Mouse (Mus musculus): ENCODE data around the gene Shld2.

DNA sequence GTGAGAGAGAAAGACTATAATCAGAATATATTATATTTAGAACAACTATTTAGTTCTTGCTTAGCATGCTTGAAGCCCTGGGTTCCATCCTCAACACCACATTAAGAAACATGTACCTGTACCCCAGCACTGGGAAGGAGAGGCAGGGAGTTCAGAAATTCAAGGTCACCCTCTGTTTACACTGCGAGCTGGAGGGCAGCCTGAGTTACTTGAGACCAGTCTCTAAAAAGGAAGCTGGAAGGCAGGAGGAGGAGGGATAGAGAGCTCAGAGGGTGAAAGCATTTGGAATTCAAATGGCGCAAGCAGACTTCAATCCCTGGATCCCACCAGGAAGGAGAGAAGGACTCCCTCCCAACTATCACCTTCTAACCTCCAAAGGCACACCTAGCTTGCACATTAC is 12.7 kb downstream of the Shld2 start:
- TF ChIP-seq CTCF (conservative IDR thresholded peaks at IDR 0.05; ENCODE audit: low read length) (no peak), POU5F1 (IDR thresholded peaks at IDR 0.05; ENCODE audit: borderline replicate concordance, low read length) (no peak), NANOG (IDR thresholded peaks at IDR 0.05; ENCODE audit: borderline replicate concordance, low read length) (no peak; the same call in 1 of the 2 replicates)
